Comparison of ENCODE assay signal across 30 mouse cellular contexts in genomic region chr2:59536958-59537357, GRCm38 (mm10). TPM values are rescaled to one million over a fixed set of nuclear protein-coding genes. Genes with fewer than 3 reads are reported as not detected.
"Had no signal": no experiment of that assay in that cellular context is flagged by ENCODE, and none has a peak within 500 bp of the region (broad histone marks: within the 10 kb centered on the region; RNA-seq: fewer than 3 reads in every experiment).

No protein-coding gene starts in this region.

- H3K4me3 ChIP-seq: heart, adult 2 months; heart, embryonic 10.5 days; heart, embryonic 12.5 days; hindbrain, embryonic 10.5 days; hindbrain, embryonic 12.5 days; kidney, embryonic 15.5 days; layer of hippocampus, adult 2 months; left cerebral cortex, adult 2 months; limb, embryonic 13.5 days; limb, embryonic 15.5 days; liver, embryonic 13.5 days; liver, embryonic 15.5 days had no signal

- ATAC-seq: hindbrain, embryonic 16.5 days; inflammation-experienced regulatory T-cells, adult 6 months had no signal

- H3K9me3 ChIP-seq: heart, embryonic 10.5 days; heart, embryonic 12.5 days; hindbrain, embryonic 10.5 days; hindbrain, embryonic 12.5 days; kidney, embryonic 15.5 days; limb, embryonic 13.5 days; limb, embryonic 15.5 days; liver, embryonic 13.5 days; liver, embryonic 15.5 days had no signal

- H3K27ac ChIP-seq: heart, adult 2 months; heart, embryonic 10.5 days; hindbrain, embryonic 10.5 days; hindbrain, embryonic 12.5 days; hindbrain, embryonic 14.5 days; kidney, embryonic 15.5 days; kidney, postnatal 0 days; left cerebral cortex, adult 2 months; limb, embryonic 13.5 days; limb, embryonic 15.5 days; liver, embryonic 13.5 days; liver, embryonic 15.5 days had no signal

- H3K27me3 ChIP-seq: heart, embryonic 12.5 days; kidney, embryonic 15.5 days; limb, embryonic 13.5 days; limb, embryonic 15.5 days; liver, embryonic 13.5 days; liver, embryonic 15.5 days had no signal

- H3K36me3 ChIP-seq: heart, embryonic 10.5 days; heart, embryonic 12.5 days; hindbrain, embryonic 10.5 days; hindbrain, embryonic 12.5 days; kidney, embryonic 15.5 days; limb, embryonic 13.5 days; limb, embryonic 15.5 days; liver, embryonic 13.5 days; liver, embryonic 15.5 days had no signal

- DNase-seq: gastrocnemius, postnatal 14 days; gastrocnemius, postnatal 36 days; heart, adult 2 months; heart, postnatal 10 days; heart, postnatal 4 days; kidney, adult 11 months; kidney, adult 2 months; kidney, adult 9 months; kidney, postnatal 14 days; kidney, postnatal 36 days; liver, embryonic 13.5 days had no signal

- H3K9ac ChIP-seq: heart, embryonic 12.5 days; hindbrain, embryonic 12.5 days; hindbrain, embryonic 14.5 days; kidney, embryonic 15.5 days; limb, embryonic 13.5 days; limb, embryonic 15.5 days; liver, embryonic 13.5 days; liver, embryonic 15.5 days had no signal

- H3K4me2 ChIP-seq: heart, embryonic 12.5 days; hindbrain, embryonic 12.5 days; hindbrain, embryonic 14.5 days; kidney, embryonic 15.5 days; limb, embryonic 13.5 days; limb, embryonic 15.5 days; liver, embryonic 13.5 days; liver, embryonic 15.5 days had no signal

- H3K4me1 ChIP-seq: hindbrain, embryonic 12.5 days; liver, embryonic 13.5 days; liver, embryonic 15.5 days had no signal

RNA-seq across cellular contexts. Expression of gene Dapl1, which starts 52.5 kb away (rescaled TPM):
- total RNA-seq: gastrocnemius, adult 18-20 months; gastrocnemius, adult 8-10 months; gastrocnemius, postnatal 14 days; gastrocnemius, postnatal 36 days; heart, adult 2 months; heart, postnatal 10 days; heart, postnatal 25 days; heart, postnatal 4 days; layer of hippocampus, adult 2 months; layer of hippocampus, postnatal 25 days; liver, adult 2 months had no signal
- polyA plus RNA-seq: heart, adult 2 months; hindbrain, embryonic 14.5 days; liver, adult 2 months; liver, embryonic 15.5 days had no signal
